Mouse (Mus musculus) spleen, adult 2 months (tissue): ENCODE data around the gene Mkrn1.

ENCODE experiments used
- CTCF ChIP-seq: fragments of 200-500 bp; IDR thresholded peaks from 2 replicates; pipeline ENCODE4 v1.5.1; 2011; ENCODE audit warnings: mild to moderate bottlenecking, inconsistent platforms; ENCODE audit not compliant: insufficient read depth, insufficient read length, insufficient replicate concordance; ENCODE audit errors: extremely low read depth
- POLR2A ChIP-seq: fragments of 200-500 bp; IDR thresholded peaks from 2 replicates; pipeline ENCODE4 v1.6.1; 2011; ENCODE audit warnings: low read depth, low read length, inconsistent platforms

DNA sequence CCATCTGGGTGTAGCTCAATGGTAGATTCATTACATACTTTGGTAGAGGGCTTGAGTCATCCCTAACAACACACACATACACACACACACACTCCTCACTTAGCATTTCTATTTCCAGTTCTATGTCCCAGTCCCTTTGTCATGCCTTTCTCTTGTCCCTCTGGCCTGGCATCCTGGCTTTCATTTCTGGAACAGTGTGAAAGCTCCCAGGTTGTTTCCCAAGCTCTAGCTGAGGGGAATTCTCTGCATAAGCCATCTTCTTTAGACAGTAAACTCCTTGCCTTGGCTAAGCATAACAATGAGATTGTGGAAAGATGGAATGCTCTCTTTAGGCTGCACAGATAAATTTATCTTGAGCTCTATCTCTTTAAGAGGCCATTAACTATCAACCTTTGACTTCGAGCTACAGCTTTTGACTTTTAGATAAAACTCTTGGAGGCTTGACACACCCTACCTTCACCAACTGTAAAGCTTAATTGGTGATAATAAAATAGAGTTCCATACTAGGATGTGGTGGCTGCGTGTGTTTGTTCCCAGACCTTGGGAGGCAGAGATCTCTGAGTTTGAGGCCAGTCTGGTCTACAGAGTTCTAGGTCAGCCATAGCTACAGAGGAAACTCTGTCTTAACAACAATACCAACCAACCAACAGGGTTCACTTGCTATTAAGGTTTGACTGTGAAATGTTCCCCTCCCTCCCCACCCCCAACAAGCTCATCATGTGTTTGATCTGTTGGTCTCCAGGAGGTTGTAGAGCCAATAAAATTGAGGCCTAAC is 14.0 kb upstream of the Mkrn1 start:
- TF ChIP-seq CTCF: no peak
- no peak for TF ChIP-seq POLR2A
